Mouse (Mus musculus): ENCODE results near the gene Daam2.

- no peak for TF ChIP-seq CTCF (IDR thresholded peaks at IDR 0.05; ENCODE audit: borderline replicate concordance, insufficient read depth, low read depth, low read length)
- TF ChIP-seq POLR2A (IDR thresholded peaks at IDR 0.05; ENCODE audit: borderline replicate concordance, insufficient read depth, low read length): no peak
Observed at GRCm38 (mm10) chr17:49423067-49423325, 141.1 kb downstream of the Daam2 start.

All from cerebellum, adult 2 months (tissue).